Mouse (Mus musculus): ENCODE data around the gene Gm28044.
A peak's percentile ranks its signal among the peaks of the same experiment; 100 is the strongest.
"Not testable (repeated sequence)": the region's sequence is repeated elsewhere in the genome, so short reads cannot be mapped to it uniquely, and the experiment has no call there.

The Gm28044 gene

GRCm38 (mm10) chr13:67360131-67360744, at the start of gene Gm28044, which contains the start of gene Zfp953:
TSS of gene Gm28044 (minus strand) at chr13:67360536.
TSS of gene Zfp953 (minus strand) at chr13:67360605.
- DNase-seq: peak; percentile 91 to 96

GRCm38 (mm10) chr13:67399183-67399903, 39.0 kb upstream of the Gm28044 start, which contains the start of gene Zfp429:
TSS of gene Zfp429 (minus strand) at chr13:67399819.
- DNase-seq: peak; percentile 82 to 84

- DNase-seq: not testable (repeated sequence)
Observed at GRCm38 (mm10) chr13:67376255-67376654, 15.9 kb upstream of the Gm28044 start.

GRCm38 (mm10) chr13:67375050-67375911, 14.9 kb upstream of the Gm28044 start, which contains the start of the genes Gm28041 and Zfp456:
TSS of gene Gm28041 (minus strand) at chr13:67375733.
TSS of gene Zfp456 (minus strand) at chr13:67375810.
- DNase-seq: peak; percentile 85 to 87

- no peak for DNase-seq
Observed at GRCm38 (mm10) chr13:67351854-67352253, 8.5 kb downstream of the Gm28044 start.

GRCm38 (mm10) chr13:67343422-67343821, 16.9 kb downstream of the Gm28044 start:
- no peak for DNase-seq

- no peak for DNase-seq
Observed at GRCm38 (mm10) chr13:67332877-67333276, 27.5 kb downstream of the Gm28044 start.

- DNase-seq: peak; percentile 88 to 90
Observed at GRCm38 (mm10) chr13:67332019-67332724, 28.2 kb downstream of the Gm28044 start, which contains the start of gene Zfp595. TSS of gene Zfp595 (minus strand) at chr13:67332570.

GRCm38 (mm10) chr13:67306718-67307117, 53.6 kb downstream of the Gm28044 start:
- no peak for DNase-seq

- DNase-seq: peak; percentile 90 to 91
Observed at GRCm38 (mm10) chr13:67305822-67306672, 54.3 kb downstream of the Gm28044 start, which contains the start of gene Zfp457. TSS of gene Zfp457 (minus strand) at chr13:67306485.

- DNase-seq: peak; percentile 9 to 37
Observed at GRCm38 (mm10) chr13:67278314-67278713, 82.0 kb downstream of the Gm28044 start, which contains the start of gene Zfp458. TSS of gene Zfp458 (minus strand) at chr13:67278466.

GRCm38 (mm10) chr13:67269383-67270065, 90.8 kb downstream of the Gm28044 start:
- not testable (repeated sequence) for DNase-seq

- DNase-seq: peak; percentile 75 to 80
Observed at GRCm38 (mm10) chr13:67268568-67269369, 91.6 kb downstream of the Gm28044 start.

All from kidney, postnatal 25 days (tissue).